Mouse (Mus musculus) right cerebral cortex, postnatal 10 days (tissue): ENCODE results near the gene Zfp385a.

Experiments
- DNase-seq, 2 experiments: peaks; one replicate each; pipeline ENCODE4 v3.0.0; 2021; ENCODE audit warnings: low spot score in 2 of 2

Zfp385a gene

DNA sequence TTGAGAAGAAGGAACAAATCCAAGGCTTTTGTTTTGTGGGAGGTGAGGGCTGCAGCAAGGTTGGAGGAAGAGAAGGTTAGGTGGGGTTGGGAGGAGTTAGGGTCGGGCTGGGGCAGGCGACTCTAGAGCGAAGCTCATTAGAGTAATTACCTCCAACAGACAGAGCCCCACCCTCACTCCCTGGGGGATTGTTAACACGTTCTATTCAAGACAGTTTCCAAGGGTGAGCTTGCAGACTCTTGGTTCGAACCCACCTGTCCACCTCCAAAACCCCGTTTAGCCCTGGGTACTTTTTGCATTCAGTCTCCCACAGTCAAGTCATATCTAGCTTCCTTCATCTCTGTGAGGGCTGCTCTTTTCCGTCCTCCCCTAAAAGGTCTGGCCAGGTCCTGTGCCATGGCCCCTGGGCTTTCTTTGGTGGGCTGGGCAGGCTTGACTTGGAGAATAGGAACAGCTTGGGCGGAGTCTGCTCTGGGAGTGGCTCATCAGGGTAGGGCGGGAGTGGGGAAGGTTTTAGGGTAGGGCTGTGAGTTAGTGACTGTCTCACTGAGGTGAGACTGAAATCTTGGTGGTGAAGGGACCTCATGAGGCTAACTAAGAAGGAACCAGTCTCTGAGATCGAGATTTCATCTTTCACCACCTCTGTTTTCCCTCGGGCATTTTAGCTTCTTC, 2.8 kb downstream of the Zfp385a start:
- DNase-seq = no peak

DNA sequence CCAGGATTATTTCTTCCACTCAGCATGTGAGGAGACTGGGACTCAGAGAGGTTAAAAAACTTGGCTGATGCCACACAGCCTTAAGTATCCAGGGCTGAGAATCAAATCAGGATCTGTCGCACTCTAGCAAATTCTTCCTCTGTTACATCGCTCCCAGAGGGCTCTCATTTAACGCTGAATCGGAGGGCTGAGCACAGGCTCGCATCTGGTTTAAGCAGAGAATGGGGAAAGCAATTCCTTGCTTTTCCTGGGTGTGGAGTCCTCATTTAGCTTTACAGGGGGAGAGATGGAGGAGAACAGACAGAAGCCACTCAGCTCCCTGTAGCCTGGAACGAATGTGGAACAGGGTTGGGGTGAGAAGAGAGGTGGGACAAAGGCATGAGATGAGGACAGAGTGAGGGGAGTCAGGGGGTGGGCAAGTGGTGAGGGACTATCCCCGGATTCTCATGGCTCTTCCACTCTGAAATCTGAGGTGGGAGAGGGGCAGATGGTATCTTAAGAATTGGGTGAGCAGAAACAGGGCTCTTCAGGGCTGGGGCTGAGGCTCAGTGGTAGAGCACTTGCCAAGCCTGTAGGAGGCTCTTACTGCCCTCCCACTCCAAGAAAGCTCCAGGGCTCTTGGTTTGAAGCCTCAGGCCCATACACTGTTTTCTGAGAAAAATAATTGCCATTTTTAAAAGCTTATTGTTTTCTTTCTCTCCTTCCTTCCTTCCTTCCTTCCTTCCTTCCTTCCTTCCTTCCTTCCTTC, 4.2 kb downstream of the Zfp385a start:
- peak in 1 of 2 experiments; percentile 32 for DNase-seq

DNA sequence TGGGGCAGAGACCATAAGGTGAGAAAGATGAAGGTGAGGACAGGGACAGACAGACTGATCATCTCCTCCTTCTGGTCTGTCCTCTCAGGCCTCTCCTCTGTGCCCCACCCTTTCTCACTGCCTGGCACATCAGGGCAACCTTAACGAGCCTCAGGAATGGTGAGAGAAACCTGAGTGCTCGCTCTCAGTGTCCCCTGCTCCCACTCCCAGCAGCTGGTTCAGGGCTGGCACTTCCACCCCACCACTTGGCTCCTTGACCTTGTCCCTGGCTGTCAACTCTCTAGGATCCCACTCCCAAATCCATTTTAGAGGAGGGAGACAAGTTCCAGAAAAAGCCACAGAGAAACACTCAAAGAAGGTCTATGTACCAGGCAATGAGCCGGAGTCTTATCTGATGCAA, 4.9 kb downstream of the Zfp385a start:
- no peak for DNase-seq

DNA sequence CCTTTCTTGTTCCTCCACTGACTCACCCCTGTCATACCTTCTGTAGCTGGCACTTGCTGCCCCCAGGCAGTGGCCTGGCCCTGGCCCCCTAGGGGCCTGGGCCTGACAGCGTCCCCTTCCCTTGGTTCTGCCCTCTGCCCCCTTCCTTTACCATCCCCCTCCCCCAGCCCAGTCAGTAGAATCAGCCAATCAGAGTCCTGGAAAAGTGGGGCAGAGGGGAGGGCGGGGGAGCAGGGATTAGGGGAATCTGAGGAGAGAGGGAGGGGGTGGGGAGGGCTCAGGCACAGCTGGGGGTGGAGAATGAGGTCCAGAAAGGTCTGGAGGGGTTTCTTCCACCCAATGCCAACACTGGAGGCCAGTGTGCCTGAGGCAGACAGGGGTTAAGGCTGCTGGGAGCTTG, 5.7 kb downstream of the Zfp385a start:
- DNase-seq = no peak

DNA sequence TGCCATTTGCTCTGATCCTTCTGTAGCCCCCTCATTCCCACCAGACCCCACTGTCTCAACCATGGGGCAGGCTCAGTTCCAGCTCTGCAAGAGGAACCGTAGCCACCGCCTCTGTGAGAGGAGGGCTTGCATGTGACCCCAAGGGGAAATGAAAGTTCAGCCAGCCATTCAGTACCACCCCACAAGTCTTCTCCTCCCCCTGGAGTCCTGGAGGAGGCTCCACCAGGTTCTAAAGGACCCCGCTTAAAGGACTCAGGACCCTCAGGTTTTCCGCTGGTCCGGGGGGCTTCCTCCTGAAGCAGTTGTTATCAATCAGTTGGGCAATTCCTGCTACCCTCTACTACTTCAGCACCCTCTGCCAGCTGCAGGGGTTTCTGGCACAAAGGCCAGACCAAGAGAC, 6.2 kb downstream of the Zfp385a start:
- peak in 1 of 2 experiments; percentile 47 for DNase-seq

DNA sequence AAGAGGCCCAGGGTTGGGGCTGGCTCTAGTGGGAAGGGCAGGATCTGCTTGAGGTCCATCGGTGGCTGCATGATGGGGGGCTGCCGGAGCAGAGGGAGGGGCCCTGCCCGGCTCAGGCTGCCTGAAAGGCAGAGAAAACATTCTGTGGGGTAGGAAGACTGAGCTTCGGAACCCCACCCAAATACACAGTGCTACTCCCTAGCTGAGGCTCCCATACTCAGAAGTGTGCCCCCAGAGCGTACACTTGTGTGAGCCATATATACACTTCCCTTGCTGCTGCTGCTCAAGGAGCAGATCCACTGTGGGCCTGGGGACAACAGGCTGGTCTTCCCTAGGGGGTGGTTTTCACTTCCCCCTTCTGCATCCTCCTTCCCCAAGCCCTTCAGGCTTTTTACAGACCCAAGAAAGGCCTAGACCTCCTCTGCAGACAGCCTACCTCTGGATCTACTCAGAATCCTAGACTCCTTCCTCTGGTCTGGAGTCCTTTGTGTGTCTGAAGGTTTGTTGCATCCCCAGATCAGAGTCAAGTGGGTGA, 6.7 kb downstream of the Zfp385a start:
- no peak for DNase-seq

DNA sequence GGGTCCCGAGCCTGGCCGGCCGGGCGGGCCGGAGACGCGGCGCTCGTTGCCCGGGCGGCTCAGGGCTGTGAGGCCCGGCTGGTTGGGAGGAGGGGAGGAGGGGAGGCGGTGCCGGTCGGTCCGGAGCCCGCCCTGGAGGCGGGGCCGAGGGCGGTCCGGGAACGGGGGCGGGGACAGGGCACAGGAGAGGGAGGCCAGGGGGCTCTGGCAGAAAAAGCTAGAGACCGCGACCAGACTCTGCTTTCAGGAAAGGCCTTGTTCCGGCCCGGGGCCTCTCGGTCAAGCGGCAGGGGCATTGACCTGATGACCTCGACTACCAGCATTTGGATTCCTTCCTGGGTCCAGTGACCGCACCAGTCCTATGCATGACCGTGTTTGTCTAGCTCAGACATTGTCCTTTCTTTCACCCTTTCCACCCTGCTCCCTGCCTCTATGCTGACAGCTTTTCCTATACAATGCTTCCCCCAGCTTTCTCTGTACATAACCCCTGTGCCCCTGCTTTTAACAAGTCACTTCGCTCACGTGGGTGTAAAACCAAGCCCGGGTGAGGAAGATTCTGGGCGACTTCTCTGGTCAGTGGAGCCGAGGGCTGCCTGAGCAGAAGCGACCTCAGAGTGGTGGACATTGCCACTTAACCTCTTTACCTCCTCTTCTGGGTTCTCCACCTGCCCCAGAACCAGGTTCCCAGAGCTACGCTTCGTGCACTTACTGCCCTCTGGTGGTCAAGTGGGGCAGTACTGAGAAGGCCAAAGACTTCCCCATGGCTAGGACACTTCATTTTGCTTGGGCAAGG, 16.2 kb downstream of the Zfp385a start:
- peak; percentile 90 to 92 for DNase-seq

DNA sequence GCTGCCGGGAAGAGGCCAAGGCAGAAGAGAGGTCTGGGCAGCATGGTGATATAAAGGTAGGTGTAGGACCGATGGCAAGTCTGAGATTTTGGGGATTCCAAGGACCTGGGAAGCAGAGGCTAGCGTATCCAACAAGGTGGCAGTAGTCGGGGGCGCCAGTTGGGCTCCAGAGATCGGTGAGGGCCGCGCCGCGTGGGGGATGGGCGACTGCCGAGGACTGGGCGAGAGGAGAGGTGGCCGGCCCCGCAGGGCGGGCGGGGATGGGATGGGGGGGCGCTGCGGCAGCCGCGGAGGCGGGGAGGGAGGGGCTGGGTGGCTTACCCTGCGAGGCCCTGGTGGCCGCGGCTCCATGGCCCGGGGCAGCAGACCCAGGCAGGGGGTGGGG, 16.8 kb downstream of the Zfp385a start:
- DNase-seq = peak; percentile 60 to 76

DNA sequence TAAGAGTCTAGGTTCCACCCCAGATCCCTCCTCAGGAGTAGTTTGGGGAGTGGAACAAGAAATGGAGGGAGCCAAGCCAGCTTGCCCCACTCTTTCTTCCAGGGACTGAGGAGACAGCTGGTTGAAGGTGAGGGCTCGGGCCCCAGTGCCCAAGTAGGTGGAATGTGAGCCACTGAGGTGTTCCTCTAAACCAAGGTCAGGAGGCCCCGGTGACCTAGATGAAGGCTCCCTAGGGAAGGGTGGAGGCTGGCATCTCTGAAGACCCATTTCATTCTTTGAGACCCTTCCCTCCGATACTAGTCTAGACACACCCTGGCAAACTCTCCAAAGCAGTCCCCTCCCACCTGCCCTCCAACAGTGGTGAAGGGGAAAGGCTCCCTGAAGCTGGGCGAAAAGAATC, 17.5 kb downstream of the Zfp385a start:
- peak in 1 of 2 experiments; percentile 38 for DNase-seq

DNA sequence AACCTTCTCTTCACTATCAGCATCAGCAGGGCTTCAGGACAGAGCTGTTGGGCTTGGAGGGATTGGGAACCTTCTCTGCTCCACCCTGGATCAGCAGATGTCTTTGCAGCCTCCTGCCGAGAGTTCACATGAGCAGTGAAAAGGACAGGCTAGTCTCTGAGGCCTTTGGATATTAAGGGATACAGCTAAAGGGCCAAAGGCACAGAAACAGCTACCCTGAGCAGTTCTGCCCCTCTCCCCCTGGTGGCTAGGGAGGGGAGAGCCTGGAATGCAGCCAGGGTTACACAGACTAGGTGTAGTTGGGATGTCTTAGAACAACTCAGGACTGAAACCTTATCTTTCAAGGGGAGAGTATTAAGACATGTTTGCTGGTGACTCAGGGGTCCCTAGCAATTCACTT, 18.8 kb downstream of the Zfp385a start:
- DNase-seq = peak in 1 of 2 experiments; percentile 40

DNA sequence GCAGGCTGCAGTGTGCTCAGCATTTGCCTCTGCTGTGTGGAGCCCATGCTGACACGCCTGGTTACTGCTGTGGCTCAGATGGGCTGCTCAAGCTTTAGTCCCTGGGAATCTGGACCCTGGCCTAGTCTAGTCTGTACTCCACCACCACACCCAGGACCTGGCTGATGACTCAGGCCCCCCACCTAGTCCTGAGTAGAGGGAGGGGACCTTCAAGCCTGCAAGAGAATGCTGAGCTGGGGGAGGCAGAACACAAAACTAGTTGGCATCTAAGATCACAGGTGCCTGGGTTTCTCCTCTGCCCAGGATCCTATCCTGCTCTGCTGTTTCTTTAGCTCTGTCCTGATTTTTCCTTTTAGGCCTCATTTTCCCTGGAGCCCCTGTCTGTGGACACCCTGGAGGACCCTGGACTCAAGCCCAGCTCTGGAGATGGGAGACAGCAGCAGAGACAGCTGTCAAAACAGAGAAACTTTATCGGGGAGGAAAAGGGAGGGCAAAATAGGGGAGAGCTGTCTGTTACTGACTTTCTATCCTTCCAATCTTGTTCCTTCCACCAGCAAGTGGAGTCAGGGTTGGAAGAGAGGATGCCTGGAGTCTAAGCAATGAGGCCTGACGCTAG, 21.6 kb downstream of the Zfp385a start:
- peak in 1 of 2 experiments; percentile 26 for DNase-seq

DNA sequence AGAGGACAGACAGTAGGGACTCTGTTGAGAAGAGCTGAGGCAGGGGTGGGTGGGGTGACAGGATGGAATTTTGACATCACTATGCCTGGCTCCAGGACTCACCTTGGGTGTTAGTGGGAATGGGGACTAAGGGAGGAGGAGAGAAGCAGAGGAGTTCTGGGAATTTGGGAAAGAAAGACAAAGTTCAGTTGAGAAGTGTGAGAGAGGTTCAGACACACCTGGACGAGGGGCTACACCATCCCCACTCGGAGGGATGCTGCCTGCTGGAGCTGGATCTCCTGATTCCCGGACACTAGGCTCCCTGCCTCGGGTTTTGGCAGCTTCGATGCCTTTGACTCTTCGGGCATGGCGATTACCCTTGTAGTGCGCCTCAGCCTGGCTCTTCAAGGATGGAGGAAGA, 22.2 kb downstream of the Zfp385a start:
- DNase-seq = no peak

DNA sequence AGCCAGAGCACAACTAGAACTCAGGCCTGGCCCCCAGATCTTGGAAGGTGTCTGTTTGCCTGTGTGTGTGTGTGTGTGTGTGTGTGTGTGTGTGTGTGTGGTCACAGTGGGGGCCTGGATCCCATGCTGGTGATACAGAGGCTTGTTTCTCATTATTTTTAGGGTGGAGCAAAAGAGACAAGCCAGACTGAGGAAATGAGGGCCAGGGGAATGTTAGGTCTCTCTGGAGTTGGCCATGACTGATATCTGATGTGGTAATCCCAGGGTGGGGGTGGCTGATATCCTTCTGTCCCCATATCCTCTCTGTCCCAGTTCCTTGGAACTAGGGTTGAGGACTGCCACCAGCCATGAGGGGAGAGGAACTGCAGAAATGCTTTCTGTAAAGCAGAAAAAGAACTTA, 22.8 kb downstream of the Zfp385a start:
- no peak for DNase-seq

DNA sequence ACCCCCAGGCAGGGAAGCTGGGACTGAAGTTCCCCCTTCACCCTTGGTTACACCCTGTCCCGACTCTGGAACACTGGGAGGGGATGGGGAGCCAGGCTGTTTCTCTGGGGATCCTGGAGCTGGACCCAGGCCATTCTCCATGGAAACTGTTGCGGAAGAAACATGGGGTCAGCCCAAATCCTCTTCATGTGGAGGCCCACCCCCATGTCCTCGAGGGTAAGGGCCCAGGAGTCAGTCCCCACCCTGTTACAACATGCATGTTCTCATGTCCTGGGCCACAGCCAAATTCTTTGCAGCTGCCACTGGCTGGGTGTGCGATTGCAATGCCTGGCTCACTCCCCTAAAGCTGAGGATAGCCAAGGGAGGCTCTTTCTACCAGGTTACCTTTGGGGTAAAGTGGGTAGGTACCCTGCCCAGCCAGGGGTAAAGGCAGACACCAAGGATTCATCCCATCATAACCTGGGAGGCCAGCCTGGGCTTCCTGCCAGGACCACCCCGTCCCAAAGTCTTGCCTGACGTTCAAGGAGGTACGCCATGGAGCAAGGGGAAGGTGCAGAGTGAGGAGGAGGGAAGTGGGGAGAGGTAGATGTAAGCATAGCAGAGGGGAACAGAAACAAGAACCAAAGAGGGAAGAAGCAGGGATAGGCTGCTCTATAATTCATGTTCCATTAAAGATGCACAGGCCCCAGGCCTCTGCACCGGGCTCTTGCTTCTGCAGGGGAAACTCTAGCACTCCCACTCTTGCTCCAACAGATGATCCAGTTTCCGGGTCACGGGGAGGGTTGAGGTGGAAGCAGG, 23.7 kb downstream of the Zfp385a start:
- peak in 1 of 2 experiments; percentile 42 for DNase-seq

DNA sequence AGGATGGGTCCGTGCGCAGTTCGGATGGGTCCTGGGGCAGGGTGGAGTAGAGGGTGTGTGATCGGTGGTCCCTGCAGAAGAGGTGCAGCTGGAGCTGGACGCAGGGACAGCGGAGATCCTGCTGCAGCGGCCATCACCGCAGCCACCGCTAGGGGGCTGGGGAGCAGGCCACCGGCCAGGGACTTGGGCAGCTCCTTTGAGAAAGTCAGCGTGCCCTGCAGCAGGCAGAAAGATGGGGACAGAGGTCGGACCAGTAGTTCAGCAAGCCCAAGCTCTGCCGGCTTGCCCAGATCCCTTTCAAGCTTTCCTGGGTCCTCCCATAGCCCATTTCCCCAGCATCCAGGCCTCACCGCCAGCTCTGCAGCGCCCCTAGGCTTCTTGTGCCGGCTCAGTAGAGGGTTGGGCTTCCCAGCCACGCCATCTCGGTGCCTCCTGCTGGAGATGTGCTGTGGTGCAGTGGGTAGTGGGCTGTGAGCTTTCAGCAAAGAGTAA, 24.8 kb downstream of the Zfp385a start:
- peak; percentile 72 to 77 for DNase-seq

DNA sequence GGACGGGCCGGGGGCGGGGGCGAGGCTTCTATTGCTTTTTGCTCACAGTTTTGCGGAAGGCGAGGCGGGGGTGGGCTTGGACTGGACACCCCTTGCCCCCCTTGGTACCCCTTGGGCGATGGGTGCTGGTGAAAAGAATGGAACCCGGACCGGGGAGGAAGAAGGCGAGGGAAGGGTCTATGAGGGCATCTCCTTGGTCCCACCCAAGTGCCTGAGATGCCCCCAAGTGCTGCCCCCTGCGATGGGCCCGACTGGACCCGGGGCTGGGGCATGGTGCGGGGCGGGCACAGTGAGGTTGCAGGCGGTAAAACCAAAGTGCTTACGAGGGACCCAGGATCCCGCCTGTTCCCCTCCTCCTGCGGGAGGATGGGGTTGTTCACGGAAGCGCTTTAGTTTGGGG, 25.7 kb downstream of the Zfp385a start:
- no peak for DNase-seq

DNA sequence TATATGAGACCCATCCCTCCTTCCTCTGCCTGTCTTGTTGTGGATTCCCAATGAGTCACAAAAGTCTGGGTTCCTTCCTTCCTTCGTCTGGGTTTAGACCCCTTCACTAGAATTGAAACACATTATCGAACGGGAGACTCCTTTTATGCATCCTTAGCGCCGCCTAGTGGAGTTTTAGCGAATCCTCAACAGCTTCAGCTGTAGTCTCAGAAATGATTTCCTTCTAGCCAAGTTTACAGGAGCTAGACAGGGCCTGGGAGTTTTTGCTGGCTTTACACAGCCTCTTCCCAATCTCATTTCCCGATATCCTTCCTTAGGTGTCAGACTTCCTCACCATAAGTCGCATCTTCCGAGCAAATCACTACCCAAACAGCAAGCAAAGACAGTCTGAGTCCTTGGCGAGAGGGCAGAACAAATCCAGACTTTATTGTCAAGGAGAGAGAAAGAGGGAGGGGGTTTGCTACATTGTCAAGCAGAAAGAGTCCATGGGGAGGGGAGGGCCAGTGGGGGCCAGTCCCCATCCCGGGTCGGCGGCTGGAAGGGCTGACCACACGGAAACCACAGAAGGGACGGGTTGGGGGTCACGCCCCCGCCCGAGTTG, 26.3 kb downstream of the Zfp385a start:
- peak; percentile 81 to 86 for DNase-seq

DNA sequence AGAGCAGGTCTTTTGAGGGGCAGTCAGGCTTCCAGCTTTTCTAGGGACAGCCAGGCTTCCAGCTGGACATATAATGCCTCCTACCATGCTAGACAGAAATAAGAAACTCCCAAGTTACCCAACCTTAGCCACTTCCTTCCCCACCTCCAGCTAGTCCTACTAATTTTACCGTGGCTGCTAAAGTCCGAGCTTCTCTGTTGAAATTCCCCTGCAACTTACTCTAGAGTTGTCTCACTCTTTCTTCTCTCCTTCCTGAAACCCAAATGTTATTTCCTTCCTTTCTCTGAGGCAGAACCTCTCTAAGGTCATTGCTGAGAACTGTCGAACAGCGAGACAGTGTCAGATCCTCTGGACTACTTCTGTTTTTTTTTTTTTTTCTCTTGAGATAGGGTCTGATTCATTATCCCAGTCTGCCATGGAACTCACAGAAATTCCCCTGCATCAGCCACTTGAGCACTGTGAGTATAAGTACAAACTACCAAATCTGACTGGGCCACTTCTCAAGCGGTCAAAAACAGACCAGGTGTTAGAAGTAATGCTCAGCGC, 29.5 kb downstream of the Zfp385a start, which contains the start of gene Gpr84:
Gene Gpr84, minus strand, starts transcription at position 248 of the 546 bp plus-strand sequence.
- no peak for DNase-seq

DNA sequence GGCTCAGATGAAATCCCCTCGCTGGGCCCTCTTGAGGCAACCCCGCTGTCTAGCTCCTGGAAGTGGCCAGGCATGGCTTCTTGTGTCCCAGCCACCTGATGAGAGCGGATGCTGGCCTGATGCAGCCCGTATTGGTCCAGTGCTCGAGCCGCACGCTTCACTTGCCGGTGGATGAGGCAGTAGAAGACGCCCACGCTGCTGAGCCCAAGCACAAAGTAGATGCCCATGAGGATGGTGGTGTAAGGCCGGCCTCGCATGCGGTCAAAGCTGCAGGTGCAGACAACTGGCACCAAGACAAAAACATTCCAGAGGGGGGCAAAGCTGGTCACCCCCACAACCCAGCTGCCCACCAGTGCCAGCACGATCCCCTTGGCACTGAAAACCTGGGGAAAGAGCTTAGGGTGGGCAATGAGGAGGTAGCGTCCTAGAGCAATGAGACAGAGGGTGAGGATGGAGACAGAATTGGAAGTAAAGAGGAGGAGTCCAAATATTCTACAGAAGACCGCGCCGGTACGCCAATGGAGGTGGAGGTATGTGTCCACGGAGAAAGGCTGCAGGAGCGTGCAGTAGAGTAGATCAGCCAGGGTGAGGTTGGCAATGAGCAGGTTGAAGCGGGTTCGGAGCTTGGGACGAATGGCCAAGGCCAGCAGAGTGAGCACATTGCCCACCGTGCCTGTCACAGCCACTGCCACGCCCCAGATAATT, 30.9 kb downstream of the Zfp385a start:
- DNase-seq = no peak
